Mouse (Mus musculus): Measurements from ENCODE around the gene Rpl10-ps3.

The Rpl10-ps3 gene

GRCm38 (mm10) chr9:50344868-50345267 is at the start of gene Rpl10-ps3:
TSS of gene Rpl10-ps3 (minus strand) at chr9:50344968.
- DNase-seq, result no peak

GRCm38 (mm10) chr9:50375598-50375997 is 30.8 kb upstream of the Rpl10-ps3 start:
- no peak for DNase-seq

- no peak for DNase-seq
Measured at GRCm38 (mm10) chr9:50374666-50375065, 29.9 kb upstream of the Rpl10-ps3 start.

DNA sequence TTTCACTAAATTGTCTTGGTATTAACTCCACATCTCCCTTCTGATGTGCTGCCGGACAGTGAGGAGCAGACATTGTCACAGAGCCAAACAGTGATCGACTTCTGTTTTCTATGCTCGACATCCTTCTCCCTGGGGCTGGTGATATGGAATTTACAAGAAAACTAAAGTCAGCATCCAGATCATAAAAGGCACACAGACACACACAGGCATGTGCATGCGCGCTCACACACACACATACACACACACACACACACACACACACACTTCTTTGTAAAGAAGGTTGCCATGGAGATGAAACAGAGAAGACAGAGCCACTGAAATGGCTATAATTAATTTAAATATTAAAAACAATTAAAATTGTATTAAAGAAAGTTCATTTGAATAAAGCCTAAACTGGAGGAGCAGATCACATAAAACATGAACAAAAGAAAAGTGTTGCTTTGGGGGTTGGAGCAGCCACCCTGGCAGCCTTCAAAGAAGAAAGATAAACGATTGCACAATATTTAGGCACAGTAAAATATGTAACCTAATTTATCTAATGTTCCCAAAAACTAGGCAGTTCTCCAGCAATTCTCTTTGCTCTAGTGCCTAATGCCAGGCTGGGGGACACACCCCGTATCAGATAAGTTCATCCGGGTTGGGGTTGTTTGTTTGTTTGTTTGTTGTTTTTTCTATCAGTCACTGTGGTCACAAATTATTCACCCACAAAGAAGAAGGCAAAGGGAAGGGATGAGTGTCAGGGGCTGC is 24.0 kb upstream of the Rpl10-ps3 start:
- DNase-seq, result no peak

GRCm38 (mm10) chr9:50365059-50365780 is 20.5 kb upstream of the Rpl10-ps3 start:
- no peak for DNase-seq

DNA sequence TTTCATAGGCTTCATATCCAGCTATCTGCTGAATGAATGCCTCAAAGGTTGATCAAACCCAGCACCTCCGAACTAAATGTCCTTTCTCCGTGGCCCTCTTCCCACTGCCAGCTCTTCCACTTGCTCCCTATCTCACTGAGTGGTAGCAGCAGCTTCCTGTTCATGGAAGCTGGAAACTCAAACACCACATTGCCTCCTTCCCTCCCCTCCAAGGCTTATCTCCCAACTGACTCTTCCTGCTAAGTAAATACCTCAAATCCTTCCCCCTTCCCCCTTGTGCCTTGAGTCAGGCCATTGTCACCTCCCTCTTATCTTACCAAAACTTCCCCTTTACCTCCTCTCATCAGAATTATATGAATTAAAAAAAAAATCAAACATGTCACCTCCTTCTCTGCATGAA is 19.2 kb upstream of the Rpl10-ps3 start:
- DNase-seq, result no peak

DNA sequence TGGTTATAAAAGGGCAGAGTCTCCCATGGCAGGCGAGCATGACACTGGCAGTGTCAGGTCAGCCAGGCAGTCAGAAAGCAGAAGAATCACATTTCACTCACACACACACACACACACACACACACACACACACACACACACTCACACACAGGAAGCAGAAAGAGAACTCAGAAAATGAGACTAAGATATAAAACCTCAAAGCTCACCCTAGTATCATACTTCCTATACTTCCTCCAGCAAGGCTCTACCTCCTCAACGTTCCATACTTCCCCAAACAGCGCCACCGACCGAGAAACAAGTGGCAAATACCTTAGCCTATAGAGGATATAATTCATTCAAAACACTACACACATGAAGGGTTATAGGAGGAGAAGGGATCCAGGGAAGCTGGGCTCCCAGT is 18.5 kb upstream of the Rpl10-ps3 start:
- no peak for DNase-seq

GRCm38 (mm10) chr9:50362556-50362955 is 17.8 kb upstream of the Rpl10-ps3 start:
- DNase-seq, result no peak

- DNase-seq, result no peak
Measured at GRCm38 (mm10) chr9:50360370-50360769, 15.6 kb upstream of the Rpl10-ps3 start.

DNA sequence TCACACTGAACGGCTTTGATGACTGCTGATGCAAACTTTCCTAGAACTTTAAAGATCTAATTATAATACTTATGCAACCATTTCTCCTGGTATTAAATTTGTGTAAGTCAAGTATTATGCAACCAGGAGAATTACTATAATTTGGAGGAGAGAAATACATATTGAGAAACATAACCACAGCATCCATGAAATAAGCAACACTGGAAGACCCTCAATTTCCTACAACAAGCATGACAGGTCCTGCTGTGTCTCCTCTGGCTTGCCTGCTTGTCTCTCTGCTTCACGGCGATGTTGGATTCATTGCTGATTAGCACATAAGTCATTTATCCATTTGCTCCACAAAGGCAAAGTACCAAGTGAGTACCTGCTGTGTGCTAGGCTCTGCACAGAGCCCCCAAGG is 12.6 kb upstream of the Rpl10-ps3 start:
- no peak for DNase-seq

DNA sequence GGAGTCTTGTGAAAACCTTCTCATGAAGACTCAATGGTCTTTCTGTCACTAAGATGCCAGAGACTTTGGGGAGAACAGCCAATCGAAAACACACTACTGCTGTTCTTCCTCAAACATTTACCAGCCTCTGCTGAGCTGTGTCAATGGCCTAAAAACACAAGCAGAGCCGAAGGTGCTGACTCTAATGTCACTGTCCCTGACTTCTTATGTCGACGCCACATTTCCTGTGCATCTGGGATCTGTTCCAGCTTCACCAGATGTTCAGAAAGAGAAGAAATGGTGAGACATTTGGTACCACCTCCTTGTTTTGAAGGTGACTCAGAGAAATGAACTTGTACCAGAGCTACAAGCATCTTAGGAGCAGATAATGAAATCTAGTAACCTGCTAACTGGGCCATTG is 7.0 kb upstream of the Rpl10-ps3 start:
- no peak for DNase-seq

DNA sequence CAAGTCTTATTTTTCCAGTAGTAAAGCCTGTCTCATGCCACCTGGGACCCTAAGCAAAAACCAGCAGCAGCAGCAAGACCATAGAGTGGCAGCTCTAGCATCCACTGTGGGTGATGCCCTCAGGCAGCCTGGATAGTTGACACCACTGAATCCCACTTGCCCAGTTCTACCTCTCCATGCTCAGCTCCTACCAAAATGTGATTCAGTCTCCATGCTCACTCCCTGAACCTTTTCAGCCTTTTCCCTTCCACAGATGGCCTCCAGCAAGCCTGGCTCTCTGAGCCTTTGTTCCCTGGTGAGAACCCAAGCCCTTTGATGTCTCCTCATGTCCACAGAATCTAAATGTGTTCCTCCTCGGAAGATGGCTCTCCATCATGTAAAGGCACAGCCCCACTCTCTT is 5.8 kb upstream of the Rpl10-ps3 start:
- no peak for DNase-seq

- no peak for DNase-seq
Measured at GRCm38 (mm10) chr9:50349156-50349555, 4.4 kb upstream of the Rpl10-ps3 start.

- no peak for DNase-seq
Measured at GRCm38 (mm10) chr9:50348256-50348655, 3.5 kb upstream of the Rpl10-ps3 start.

DNA sequence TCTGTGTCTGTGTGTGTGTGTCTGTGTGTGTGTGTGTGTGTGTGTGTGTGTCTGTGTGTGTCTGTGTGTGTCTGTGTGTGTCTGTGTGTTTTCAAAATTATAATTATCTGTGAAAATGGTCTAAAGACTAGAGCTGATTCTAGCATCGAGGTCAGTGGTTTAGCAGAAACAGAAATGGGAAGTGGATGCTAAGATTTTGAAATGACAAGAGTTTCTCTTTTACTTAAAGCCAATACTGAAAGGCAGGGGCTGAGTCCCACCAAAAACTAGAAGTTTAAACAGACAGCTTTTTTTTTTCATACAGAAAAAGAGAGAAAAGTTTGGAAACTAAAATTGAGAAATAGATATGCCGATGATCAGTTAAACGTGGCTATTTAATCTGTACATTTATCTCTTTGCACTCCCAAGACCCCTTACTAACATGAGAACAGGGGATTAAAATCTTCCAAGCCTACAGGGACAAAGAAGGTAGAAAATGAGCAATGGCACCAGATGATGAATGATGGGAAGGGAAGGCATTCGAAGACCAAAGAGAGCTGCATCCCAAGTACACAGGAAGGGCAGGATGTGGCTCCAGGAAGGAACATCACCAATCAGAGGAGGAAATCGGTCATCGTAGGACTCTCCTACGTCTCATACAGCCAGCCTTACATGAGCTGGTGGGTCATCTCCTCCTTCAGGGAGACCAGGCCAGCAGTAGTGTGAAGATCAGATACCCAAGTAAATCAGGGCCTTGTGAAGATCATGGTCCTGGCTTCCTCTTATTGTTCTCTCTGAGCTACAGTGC is 9.0 kb downstream of the Rpl10-ps3 start:
- no peak for DNase-seq

GRCm38 (mm10) chr9:50333413-50333812 is 11.4 kb downstream of the Rpl10-ps3 start:
- DNase-seq, result peak; percentile 46

DNA sequence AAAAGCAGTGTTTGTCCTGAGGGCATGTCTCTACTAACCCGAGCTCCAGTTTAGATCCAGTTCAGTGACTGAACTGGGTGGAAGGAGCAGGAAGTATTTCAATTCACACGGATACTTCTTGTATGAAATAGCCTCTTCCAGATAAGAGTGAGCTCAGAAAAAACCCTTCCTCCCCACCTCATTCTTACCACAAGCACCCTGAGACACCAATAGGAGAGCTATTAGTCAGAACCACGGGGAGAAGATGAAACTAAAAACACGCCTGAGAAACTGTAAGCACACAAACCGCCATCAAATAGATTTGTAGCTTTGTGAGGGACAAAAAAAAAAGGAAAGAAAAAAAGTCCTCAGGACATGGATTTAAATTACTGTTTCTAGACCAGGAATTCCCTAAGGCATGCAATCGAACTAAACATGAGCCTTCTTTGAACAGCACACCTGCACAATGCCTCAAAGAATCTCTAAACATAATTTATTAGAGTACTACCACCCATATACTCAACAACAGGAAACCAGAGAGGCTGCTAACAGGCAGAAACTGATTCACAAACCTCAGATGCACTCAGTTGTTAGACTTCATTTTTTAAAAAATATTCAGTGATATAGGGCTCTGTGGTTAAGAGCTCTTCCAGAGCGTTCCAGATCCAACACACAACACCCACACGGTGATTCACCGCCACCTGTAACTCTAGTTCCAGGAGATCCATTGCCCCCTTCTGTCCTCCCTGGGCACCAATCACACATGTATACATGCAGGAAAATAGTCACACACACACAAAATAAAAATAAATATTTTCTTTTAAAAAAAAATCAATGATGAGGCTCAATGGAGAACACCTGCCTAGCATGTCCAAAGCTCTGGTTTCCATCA is 20.2 kb downstream of the Rpl10-ps3 start:
- DNase-seq, result no peak

- DNase-seq, result no peak
Measured at GRCm38 (mm10) chr9:50320729-50321128, 24.0 kb downstream of the Rpl10-ps3 start.

DNA sequence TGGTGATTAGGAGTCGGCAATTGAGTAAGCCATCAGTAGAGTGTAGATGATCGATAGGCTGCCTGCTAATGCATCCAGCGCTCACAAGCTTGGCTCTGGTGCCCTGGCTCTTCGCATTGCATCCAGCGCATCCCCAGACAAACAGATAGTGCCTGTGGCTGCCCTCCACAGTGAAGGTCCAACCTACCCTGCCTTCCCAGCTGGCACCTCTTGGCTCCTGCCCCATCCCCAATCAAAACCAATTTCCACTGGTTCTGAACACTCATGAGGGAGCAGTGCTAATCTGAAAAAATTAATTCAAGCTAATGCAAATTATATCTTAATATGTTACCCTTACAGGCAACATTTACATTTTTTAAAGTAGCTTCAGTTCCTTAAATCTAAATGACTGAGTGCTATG is 25.3 kb downstream of the Rpl10-ps3 start:
- no peak for DNase-seq

GRCm38 (mm10) chr9:50317299-50317698 is 27.5 kb downstream of the Rpl10-ps3 start:
- no peak for DNase-seq

DNA sequence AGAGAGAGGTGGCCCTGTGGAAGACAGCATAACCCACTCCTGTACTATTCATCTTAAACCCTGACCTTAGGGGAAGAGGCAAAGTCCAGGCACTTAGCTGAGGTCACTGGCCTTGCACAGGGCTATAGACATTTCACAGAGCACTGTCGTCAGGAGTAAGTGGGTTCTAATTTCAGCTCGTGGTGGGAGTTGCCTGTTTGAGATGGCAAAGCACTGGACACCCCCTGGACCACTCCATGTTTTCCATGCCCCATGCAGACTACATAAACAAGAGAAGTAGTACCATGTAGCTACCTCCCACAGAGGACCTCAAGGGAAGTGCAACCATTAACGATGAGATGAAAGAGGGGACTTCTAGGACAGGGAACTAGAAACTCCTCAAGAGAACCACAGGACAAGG is 29.1 kb downstream of the Rpl10-ps3 start:
- no peak for DNase-seq

- no peak for DNase-seq
Measured at GRCm38 (mm10) chr9:50311036-50311545, 33.7 kb downstream of the Rpl10-ps3 start.

All from right cerebral cortex, postnatal 4 days (tissue).